Mouse (Mus musculus): ENCODE measurements around the gene AC124108.1. TPM values are rescaled to one million over a fixed set of nuclear protein-coding genes. Genes with fewer than 3 reads are reported as not detected.
A peak's percentile ranks its signal among the peaks of the same experiment; 100 is the strongest.

The AC124108.1 gene
- polyA plus RNA-seq, 1 experiment from 2014 or later, result 0.03 TPM

GRCm38 (mm10) chr1:132150171-132150570 lies 41.1 kb upstream of the AC124108.1 start:
- peak; percentile 39; the same call in 1 of the 2 replicates for ATAC-seq (replicated peaks; ENCODE audit: insufficient number of reproducible peaks, low FRiP score, low TSS enrichment)
- peak overlapping the region; percentile 27 for H3K4me2 ChIP-seq
- H3K36me3 ChIP-seq (ENCODE audit: control insufficient read depth, insufficient read depth, low read length), result no peaks in the 10 kb centered on the region
- no peaks in the 10 kb centered on the region for H3K27me3 ChIP-seq (ENCODE audit: control insufficient read depth, insufficient read depth, low read length)
- WGBS (ENCODE audit: insufficient replicate concordance), result 15% methylated on average over 1 of the region's 1 CpGs
- H3K9ac ChIP-seq (ENCODE audit: low read depth, low read length), result peak overlapping the region; percentile 46; the same call in 1 of the 2 replicates
- peaks cover 31% of the 10 kb centered on the region for H3K4me1 ChIP-seq (ENCODE audit: control insufficient read depth, insufficient read depth, low read length)
- H3K9me3 ChIP-seq (replicated peaks; ENCODE audit: control insufficient read depth, low read length), result no peaks in the 10 kb centered on the region
- no peak overlapping the region for H3K4me3 ChIP-seq (ENCODE audit: low read depth, low read length)
- H3K27ac ChIP-seq (ENCODE audit: low read depth, low read length), result peak overlapping the region; percentile 59

- no peak; the same call in 1 of the 2 replicates for ATAC-seq (replicated peaks; ENCODE audit: insufficient number of reproducible peaks, low FRiP score, low TSS enrichment)
- H3K27ac ChIP-seq (ENCODE audit: low read depth, low read length), result peak overlapping the region; percentile 54; the same call in 1 of the 2 replicates
- 61% methylated on average over 15 of the region's 15 CpGs for WGBS (ENCODE audit: insufficient replicate concordance)
Measured at GRCm38 (mm10) chr1:132150817-132151601, 40.2 kb upstream of the AC124108.1 start.

GRCm38 (mm10) chr1:132151908-132152307 lies 39.3 kb upstream of the AC124108.1 start:
- Histone ChIP-seq H3K36me3 (ENCODE audit: control insufficient read depth, insufficient read depth, low read length) (no peaks in the 10 kb centered on the region), H3K27ac (ENCODE audit: low read depth, low read length) (peak overlapping the region; percentile 35; the same call in 1 of the 2 replicates), H3K4me3 (ENCODE audit: low read depth, low read length) (no peak overlapping the region), H3K27me3 (ENCODE audit: control insufficient read depth, insufficient read depth, low read length) (no peaks in the 10 kb centered on the region), H3K4me1 (ENCODE audit: control insufficient read depth, insufficient read depth, low read length) (peaks cover 31% of the 10 kb centered on the region), H3K9ac (ENCODE audit: low read depth, low read length) (peak overlapping the region; percentile 34), H3K4me2 (peak overlapping the region; percentile 11; the same call in 1 of the 2 replicates), H3K9me3 (replicated peaks; ENCODE audit: control insufficient read depth, low read length) (no peaks in the 10 kb centered on the region)
- no peak for ATAC-seq (replicated peaks; ENCODE audit: insufficient number of reproducible peaks, low FRiP score, low TSS enrichment)
- WGBS (ENCODE audit: insufficient replicate concordance), result 39% methylated on average over 2 of the region's 2 CpGs

More at GRCm38 (mm10) chr1:132150817-132151601, 40.2 kb upstream of the AC124108.1 start:
- no peaks in the 10 kb centered on the region for H3K36me3 ChIP-seq (ENCODE audit: control insufficient read depth, insufficient read depth, low read length)
- no peaks in the 10 kb centered on the region for H3K9me3 ChIP-seq (replicated peaks; ENCODE audit: control insufficient read depth, low read length)
- no peak overlapping the region for H3K9ac ChIP-seq (ENCODE audit: low read depth, low read length)
- no peak overlapping the region for H3K4me3 ChIP-seq (ENCODE audit: low read depth, low read length)
- H3K4me1 ChIP-seq (ENCODE audit: control insufficient read depth, insufficient read depth, low read length), result peaks cover 31% of the 10 kb centered on the region
- peak overlapping the region; percentile 11; the same call in 1 of the 2 replicates for H3K4me2 ChIP-seq
- H3K27me3 ChIP-seq (ENCODE audit: control insufficient read depth, insufficient read depth, low read length), result no peaks in the 10 kb centered on the region

- Histone ChIP-seq H3K27me3 (ENCODE audit: control insufficient read depth, insufficient read depth, low read length) (peaks cover 6% of the 10 kb centered on the region; the same call in 1 of the 2 replicates), H3K4me2 (no peak overlapping the region; the same call in 1 of the 2 replicates), H3K27ac (ENCODE audit: low read depth, low read length) (no peak overlapping the region), H3K36me3 (ENCODE audit: control insufficient read depth, insufficient read depth, low read length) (no peaks in the 10 kb centered on the region), H3K4me3 (ENCODE audit: low read depth, low read length) (no peak overlapping the region), H3K9ac (ENCODE audit: low read depth, low read length) (no peak overlapping the region), H3K4me1 (ENCODE audit: control insufficient read depth, insufficient read depth, low read length) (peaks cover 31% of the 10 kb centered on the region), H3K9me3 (replicated peaks; ENCODE audit: control insufficient read depth, low read length) (no peaks in the 10 kb centered on the region)
- no peak for ATAC-seq (replicated peaks; ENCODE audit: insufficient number of reproducible peaks, low FRiP score, low TSS enrichment)
- 39% methylated on average over 15 of the region's 15 CpGs for WGBS (ENCODE audit: insufficient replicate concordance)
Measured at GRCm38 (mm10) chr1:132153086-132153690, 38.1 kb upstream of the AC124108.1 start.

GRCm38 (mm10) chr1:132153691-132154090 lies 37.6 kb upstream of the AC124108.1 start:
- H3K4me3 ChIP-seq (ENCODE audit: low read depth, low read length), result no peak overlapping the region
- H3K4me2 ChIP-seq, result no peak overlapping the region; the same call in 1 of the 2 replicates
- H3K27ac ChIP-seq (ENCODE audit: low read depth, low read length), result no peak overlapping the region
- 5% methylated on average over 8 of the region's 8 CpGs for WGBS (ENCODE audit: insufficient replicate concordance)
- ATAC-seq (replicated peaks; ENCODE audit: insufficient number of reproducible peaks, low FRiP score, low TSS enrichment), result no peak
- H3K9me3 ChIP-seq (replicated peaks; ENCODE audit: control insufficient read depth, low read length), result no peaks in the 10 kb centered on the region
- H3K36me3 ChIP-seq (ENCODE audit: control insufficient read depth, insufficient read depth, low read length), result no peaks in the 10 kb centered on the region
- H3K27me3 ChIP-seq (ENCODE audit: control insufficient read depth, insufficient read depth, low read length), result peaks cover 8% of the 10 kb centered on the region; the same call in 1 of the 2 replicates
- no peak overlapping the region for H3K9ac ChIP-seq (ENCODE audit: low read depth, low read length)
- peaks cover 31% of the 10 kb centered on the region for H3K4me1 ChIP-seq (ENCODE audit: control insufficient read depth, insufficient read depth, low read length)

- Histone ChIP-seq H3K9me3 (replicated peaks; ENCODE audit: control insufficient read depth, low read length) (no peaks in the 10 kb centered on the region), H3K4me2 (no peak overlapping the region), H3K27ac (ENCODE audit: low read depth, low read length) (no peak overlapping the region), H3K27me3 (ENCODE audit: control insufficient read depth, insufficient read depth, low read length) (peaks cover 21% of the 10 kb centered on the region), H3K36me3 (ENCODE audit: control insufficient read depth, insufficient read depth, low read length) (no peaks in the 10 kb centered on the region), H3K4me3 (ENCODE audit: low read depth, low read length) (no peak overlapping the region), H3K4me1 (ENCODE audit: control insufficient read depth, insufficient read depth, low read length) (peaks cover 20% of the 10 kb centered on the region), H3K9ac (ENCODE audit: low read depth, low read length) (no peak overlapping the region)
- ATAC-seq (replicated peaks; ENCODE audit: insufficient number of reproducible peaks, low FRiP score, low TSS enrichment), result no peak; the same call in 1 of the 2 replicates
- WGBS (ENCODE audit: insufficient replicate concordance), result 13% methylated on average over 6 of the region's 6 CpGs
Measured at GRCm38 (mm10) chr1:132155737-132156136, 35.5 kb upstream of the AC124108.1 start.

GRCm38 (mm10) chr1:132157016-132157781 lies 34.1 kb upstream of the AC124108.1 start:
- Histone ChIP-seq H3K36me3 (ENCODE audit: control insufficient read depth, insufficient read depth, low read length) (no peaks in the 10 kb centered on the region), H3K27me3 (ENCODE audit: control insufficient read depth, insufficient read depth, low read length) (peaks cover 21% of the 10 kb centered on the region), H3K9ac (ENCODE audit: low read depth, low read length) (no peak overlapping the region), H3K4me3 (ENCODE audit: low read depth, low read length) (no peak overlapping the region), H3K27ac (ENCODE audit: low read depth, low read length) (no peak overlapping the region), H3K4me1 (ENCODE audit: control insufficient read depth, insufficient read depth, low read length) (peaks cover 6% of the 10 kb centered on the region), H3K9me3 (replicated peaks; ENCODE audit: control insufficient read depth, low read length) (no peaks in the 10 kb centered on the region), H3K4me2 (peak overlapping the region; percentile 30; the same call in 1 of the 2 replicates)
- WGBS (ENCODE audit: insufficient replicate concordance), result 20% methylated on average over 14 of the region's 14 CpGs
- no peak for ATAC-seq (replicated peaks; ENCODE audit: insufficient number of reproducible peaks, low FRiP score, low TSS enrichment)

GRCm38 (mm10) chr1:132157808-132158207 lies 33.4 kb upstream of the AC124108.1 start:
- Histone ChIP-seq H3K36me3 (ENCODE audit: control insufficient read depth, insufficient read depth, low read length) (no peaks in the 10 kb centered on the region), H3K27ac (ENCODE audit: low read depth, low read length) (no peak overlapping the region), H3K9ac (ENCODE audit: low read depth, low read length) (no peak overlapping the region), H3K4me3 (ENCODE audit: low read depth, low read length) (no peak overlapping the region), H3K4me2 (peak overlapping the region; percentile 30; the same call in 1 of the 2 replicates), H3K9me3 (replicated peaks; ENCODE audit: control insufficient read depth, low read length) (no peaks in the 10 kb centered on the region), H3K27me3 (ENCODE audit: control insufficient read depth, insufficient read depth, low read length) (peaks cover 21% of the 10 kb centered on the region), H3K4me1 (ENCODE audit: control insufficient read depth, insufficient read depth, low read length) (peaks cover 4% of the 10 kb centered on the region)
- ATAC-seq (replicated peaks; ENCODE audit: insufficient number of reproducible peaks, low FRiP score, low TSS enrichment), result no peak
- WGBS (ENCODE audit: insufficient replicate concordance), result 23% methylated on average over 7 of the region's 7 CpGs
